Mouse (Mus musculus): ENCODE results near the gene Nfil3.

Nfil3 gene

GRCm38 (mm10) chr13:52942876-52943388 lies 37.9 kb downstream of the Nfil3 start:
- no peak for DNase-seq (ENCODE audit: low spot score in 2 of 2)

- DNase-seq (ENCODE audit: low spot score in 2 of 2): no peak
Observed at GRCm38 (mm10) chr13:52940956-52941355, 39.9 kb downstream of the Nfil3 start.

- DNase-seq (ENCODE audit: low spot score in 2 of 2): no peak
Observed at GRCm38 (mm10) chr13:52930582-52930981, 50.3 kb downstream of the Nfil3 start.

- DNase-seq (ENCODE audit: low spot score in 2 of 2): peak; percentile 67 to 68
Observed at GRCm38 (mm10) chr13:52929209-52930171, 51.4 kb downstream of the Nfil3 start, which contains the start of gene Auh. TSS of gene Auh (minus strand) at chr13:52929681.

- DNase-seq (ENCODE audit: low spot score in 2 of 2): peak in 1 of 2 experiments; percentile 17
Observed at GRCm38 (mm10) chr13:52928392-52928791, 52.5 kb downstream of the Nfil3 start.

GRCm38 (mm10) chr13:52924457-52924856 lies 56.4 kb downstream of the Nfil3 start:
- DNase-seq (ENCODE audit: low spot score in 2 of 2): no peak

GRCm38 (mm10) chr13:52921966-52922365 lies 58.9 kb downstream of the Nfil3 start:
- DNase-seq (ENCODE audit: low spot score in 2 of 2): no peak

- DNase-seq (ENCODE audit: low spot score in 2 of 2): no peak
Observed at GRCm38 (mm10) chr13:52921065-52921825, 59.6 kb downstream of the Nfil3 start.

GRCm38 (mm10) chr13:52919790-52920352 lies 61.0 kb downstream of the Nfil3 start:
- DNase-seq (ENCODE audit: low spot score in 2 of 2): no peak

GRCm38 (mm10) chr13:52918333-52918732 lies 62.5 kb downstream of the Nfil3 start:
- DNase-seq (ENCODE audit: low spot score in 2 of 2): no peak

Data from right cerebral cortex, postnatal 36 days (tissue).